Mouse (Mus musculus) CH12.LX (cell line): ENCODE measurements at regions not wholly inside any gene's neighbourhood (a gene's known extent, or its start where the extent isn't known, plus 50 kb on each side); places are given as distances from the start of the nearest gene placed in this dataset.

ENCODE experiments used
- DNase-seq: peaks from one replicate; pipeline ENCODE4 v3.0.0-alpha.2; 2013; ENCODE audit errors: extremely low read depth
- H3K27ac ChIP-seq: 2 replicates; pipeline ENCODE4 v1.5.1; 2012; ENCODE audit warnings: low read depth, mild to moderate bottlenecking, control low read depth, moderate library complexity; ENCODE audit not compliant: insufficient read depth
- H3K27me3 ChIP-seq: replicated peaks from 2 replicates; pipeline ENCODE3; 2012; ENCODE audit warnings: inconsistent platforms
- H3K36me3 ChIP-seq, 2 experiments: replicated peaks in 1 of 2; 2 replicates each; pipeline versions ENCODE3 to v1.6.1; 2012; ENCODE audit warnings: inconsistent platforms in 1 of 2, low read length in 1 of 2, mild to moderate bottlenecking in 1 of 2, mixed read lengths in 1 of 2, moderate library complexity in 1 of 2; ENCODE audit not compliant: control insufficient read depth in 1 of 2, insufficient read depth in 1 of 2
- H3K4me1 ChIP-seq, 2 experiments: 2 replicates each; pipeline ENCODE4 v1.6.1; 2012; ENCODE audit warnings: inconsistent platforms in 1 of 2, moderate library complexity in 1 of 2; ENCODE audit not compliant: insufficient read depth in 2 of 2, control insufficient read depth in 1 of 2
- H3K4me2 ChIP-seq: 2 replicates; pipeline ENCODE4 v1.6.1; 2012; ENCODE audit warnings: low read depth, mild to moderate bottlenecking, control low read depth; ENCODE audit not compliant: poor library complexity, insufficient read depth, severe bottlenecking
- H3K4me3 ChIP-seq, 3 experiments: fragments of 150-350 bp in 1 of 3; sonication (generic) in 1 of 3; replicated peaks in 1 of 3; 2 replicates each; pipeline versions ENCODE3 to v1.5.1; 2011 to 2012; ENCODE audit warnings: low read depth in 2 of 3, low read length in 2 of 3, mild to moderate bottlenecking in 2 of 3, moderate library complexity in 2 of 3, control low read depth in 1 of 3, improper control_type of control experiment in 1 of 3, inconsistent platforms in 1 of 3, mixed read lengths in 1 of 3; ENCODE audit not compliant: poor library complexity in 1 of 3
- H3K79me2 ChIP-seq: replicated peaks from 2 replicates; pipeline ENCODE4 v1.6.1; 2012; ENCODE audit warnings: mild to moderate bottlenecking, moderate library complexity; ENCODE audit not compliant: control insufficient read depth, poor library complexity, insufficient read depth, severe bottlenecking; ENCODE audit errors: extremely low read depth
- H3K9ac ChIP-seq: 2 replicates; pipeline ENCODE4 v1.6.1; 2012; ENCODE audit warnings: low read depth, mild to moderate bottlenecking, control low read depth, moderate library complexity; ENCODE audit not compliant: insufficient read depth
- H3K9me3 ChIP-seq: replicated peaks from 2 replicates; pipeline ENCODE3; 2012; ENCODE audit warnings: low read length, inconsistent platforms, mixed read lengths
- BHLHE40 ChIP-seq: IDR thresholded peaks from 2 replicates; pipeline ENCODE4 v1.6.1; 2011; ENCODE audit warnings: mild to moderate bottlenecking, low read depth, low read length, improper control_type of control experiment
- E2F4 ChIP-seq: IDR thresholded peaks from 2 replicates; pipeline ENCODE4 v1.6.1; 2011; ENCODE audit warnings: low read depth, low read length, improper control_type of control experiment; ENCODE audit not compliant: insufficient replicate concordance
- EP300 ChIP-seq: IDR thresholded peaks from 2 replicates; pipeline ENCODE4 v1.6.1; 2011; ENCODE audit warnings: low read length, improper control_type of control experiment
- GABPA ChIP-seq: IDR thresholded peaks from 2 replicates; pipeline ENCODE4 v1.6.1; 2012; ENCODE audit warnings: low read depth, low read length, improper control_type of control experiment, inconsistent platforms; ENCODE audit not compliant: insufficient replicate concordance
- IRF4 ChIP-seq: IDR thresholded peaks from 2 replicates; pipeline ENCODE4 v1.6.1; 2014; ENCODE audit warnings: low read depth, mild to moderate bottlenecking, inconsistent platforms, low read length, improper control_type of control experiment
- MAFK ChIP-seq: IDR thresholded peaks from 2 replicates; pipeline ENCODE4 v1.6.1; 2011; ENCODE audit warnings: low read length, improper control_type of control experiment; ENCODE audit not compliant: insufficient replicate concordance
- MAX ChIP-seq: IDR thresholded peaks from 2 replicates; pipeline ENCODE4 v1.6.1; 2011; ENCODE audit warnings: low read length, improper control_type of control experiment
- MAZ ChIP-seq: IDR thresholded peaks from 2 replicates; pipeline ENCODE4 v1.6.1; 2012; ENCODE audit warnings: low read depth, mild to moderate bottlenecking, inconsistent platforms, low read length, improper control_type of control experiment, moderate library complexity
- MYC ChIP-seq: IDR thresholded peaks from 2 replicates; pipeline ENCODE4 v1.6.1; 2011; ENCODE audit warnings: low read depth, mild to moderate bottlenecking, improper control_type of control experiment, low read length
- PAX5 ChIP-seq: IDR thresholded peaks from 2 replicates; pipeline ENCODE4 v1.6.1; 2012; ENCODE audit warnings: low read length, inconsistent platforms, mixed read lengths
- POLR2AphosphoS2 ChIP-seq: IDR thresholded peaks from 2 replicates; pipeline ENCODE4 v1.6.1; 2011; ENCODE audit warnings: low read depth, low read length, improper control_type of control experiment
- RAD21 ChIP-seq: IDR thresholded peaks from 2 replicates; pipeline ENCODE4 v1.6.1; 2011; ENCODE audit warnings: low read depth, mild to moderate bottlenecking, low read length, improper control_type of control experiment, moderate library complexity
- RCOR1 ChIP-seq: conservative IDR thresholded peaks from 2 replicates; pipeline ENCODE4 v1.6.1; 2012; ENCODE audit warnings: low read depth, mild to moderate bottlenecking, inconsistent platforms, low read length, improper control_type of control experiment
- SIN3A ChIP-seq: IDR thresholded peaks from 2 replicates; pipeline ENCODE4 v1.6.1; 2012; ENCODE audit warnings: low read length, improper control_type of control experiment, inconsistent platforms
- SMC3 ChIP-seq: IDR thresholded peaks from 2 replicates; pipeline ENCODE4 v1.6.1; 2011; ENCODE audit warnings: low read depth, low read length, improper control_type of control experiment
- TCF12 ChIP-seq: IDR thresholded peaks from 2 replicates; pipeline ENCODE4 v1.6.1; 2014; ENCODE audit warnings: low read depth, mild to moderate bottlenecking, inconsistent platforms, low read length, improper control_type of control experiment
- USF1 ChIP-seq: IDR thresholded peaks from 2 replicates; pipeline ENCODE4 v1.6.1; 2014; ENCODE audit warnings: low read depth, mild to moderate bottlenecking, inconsistent platforms, low read length, improper control_type of control experiment
- ZC3H11A ChIP-seq: IDR thresholded peaks from 2 replicates; pipeline ENCODE4 v1.6.1; 2012; ENCODE audit warnings: low read depth, mild to moderate bottlenecking, inconsistent platforms, low read length, improper control_type of control experiment
- ZKSCAN1 ChIP-seq: IDR thresholded peaks from 2 replicates; pipeline ENCODE4 v1.6.1; 2012; ENCODE audit warnings: low read depth, inconsistent platforms, low read length, improper control_type of control experiment, borderline replicate concordance
- ZNF384 ChIP-seq: IDR thresholded peaks from 2 replicates; pipeline ENCODE4 v1.6.1; 2012; ENCODE audit warnings: low read depth, low read length, improper control_type of control experiment, inconsistent platforms
- dilution Hi-C: fragments of 300-500 bp; cut with MboI; formaldehyde crosslinking; loops from 2 replicates; pipeline ENCODE4 v1.14.3; 2020; ENCODE audit warnings: low sequenced_read_pairs; ENCODE audit not compliant: extremely low pct_unique_long_range_greater_than_20kb, extremely low pct_ligation_motif_present
- in situ Hi-C: fragments of 300-500 bp; cut with MboI; formaldehyde crosslinking; loops from 3 replicates; pipeline ENCODE4 v1.14.3; 2019; ENCODE audit warnings: low sequenced_read_pairs, low pct_ligation_motif_present, low pct_unique_long_range_greater_than_20kb, mixed read lengths

DNA sequence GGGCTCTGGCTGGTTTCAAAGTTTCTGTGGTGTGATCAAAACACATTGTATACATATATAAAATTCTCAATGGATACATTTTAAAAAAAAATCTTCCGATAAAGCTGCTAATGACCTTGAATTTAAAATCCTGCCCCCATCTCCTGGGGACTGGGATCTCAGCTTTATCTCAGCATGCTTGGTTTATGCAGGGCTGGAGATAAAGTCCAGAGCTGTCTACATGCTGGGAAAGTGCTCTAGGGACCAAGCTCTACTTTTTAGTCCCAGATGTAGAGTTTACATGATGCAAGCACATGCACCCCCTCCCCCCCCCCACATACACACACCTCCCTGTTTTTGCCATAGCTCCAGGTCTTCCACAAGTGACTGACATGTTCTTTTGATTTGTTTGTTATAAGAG, 61.1 kb upstream of the 4931417E11Rik start:
- no peak for DNase-seq
- Histone ChIP-seq H3K27me3 (no peaks in the 10 kb centered on the region), H3K36me3 (no peaks in the 10 kb centered on the region), H3K79me2 (no peaks in the 10 kb centered on the region), H3K27ac (no peak overlapping the region), H3K9ac (no peak overlapping the region), H3K4me1 (no peaks in the 10 kb centered on the region), H3K9me3 (peaks cover 19% of the 10 kb centered on the region), H3K4me2 (no peak overlapping the region), H3K4me3 (no peak overlapping the region)
- TF ChIP-seq ZC3H11A (no peak), MAFK (no peak), IRF4 (no peak), RCOR1 (no peak), MAX (no peak), BHLHE40 (no peak), SMC3 (no peak), SIN3A (no peak), E2F4 (no peak), MYC (no peak), MAZ (no peak)
- in situ Hi-C loops = no loop called here
- dilution Hi-C loops = no loop called here

DNA sequence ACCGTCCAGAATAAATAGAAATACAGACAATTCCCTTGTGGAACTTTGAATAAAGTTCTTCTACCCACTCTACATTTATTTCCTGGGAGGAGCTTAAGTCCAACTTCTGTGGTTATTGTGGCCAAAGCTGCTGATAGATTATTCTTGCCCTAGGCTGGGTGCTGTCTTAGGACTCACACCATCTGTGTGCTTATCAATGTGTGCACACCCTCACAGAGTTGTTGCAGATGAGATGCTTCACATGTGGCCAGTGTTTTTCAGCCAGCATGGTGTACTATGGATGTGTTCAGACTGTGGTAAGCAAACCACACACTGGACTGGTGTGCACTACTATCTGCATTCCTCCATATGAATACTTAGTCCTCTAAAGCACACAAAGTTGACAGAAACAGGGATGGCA, 60.6 kb upstream of the 4931417E11Rik start:
- Histone ChIP-seq H3K27ac (no peak overlapping the region), H3K4me1 (no peaks in the 10 kb centered on the region), H3K4me3 (no peak overlapping the region), H3K4me2 (no peak overlapping the region), H3K9me3 (peaks cover 21% of the 10 kb centered on the region), H3K27me3 (no peaks in the 10 kb centered on the region), H3K9ac (no peak overlapping the region), H3K79me2 (no peaks in the 10 kb centered on the region), H3K36me3 (no peaks in the 10 kb centered on the region)
- no peak for TF ChIP-seq RCOR1
- no peak for TF ChIP-seq MAX
- no peak for TF ChIP-seq EP300
- no peak for TF ChIP-seq PAX5
- TF ChIP-seq BHLHE40 = no peak
- TF ChIP-seq GABPA = no peak
- TF ChIP-seq ZKSCAN1 = no peak
- no peak for TF ChIP-seq SIN3A
- TF ChIP-seq RAD21 = no peak
- TF ChIP-seq ZNF384 = no peak
- no peak for TF ChIP-seq MAFK
- TF ChIP-seq MYC = no peak
- TF ChIP-seq E2F4 = no peak
- TF ChIP-seq USF1 = no peak
- TF ChIP-seq TCF12 = no peak
- TF ChIP-seq POLR2AphosphoS2 = no peak
- in situ Hi-C loops = no loop called here
- dilution Hi-C loops = no loop called here
- DNase-seq = no peak
